Mouse (Mus musculus): Measurements from ENCODE around the gene Zc3h10. TPM values are rescaled to one million over a fixed set of nuclear protein-coding genes. Genes with fewer than 3 reads are reported as not detected.

Gene Zc3h10
- polyA plus RNA-seq, 1 experiment from 2014 or later: 15.3 TPM

DNA sequence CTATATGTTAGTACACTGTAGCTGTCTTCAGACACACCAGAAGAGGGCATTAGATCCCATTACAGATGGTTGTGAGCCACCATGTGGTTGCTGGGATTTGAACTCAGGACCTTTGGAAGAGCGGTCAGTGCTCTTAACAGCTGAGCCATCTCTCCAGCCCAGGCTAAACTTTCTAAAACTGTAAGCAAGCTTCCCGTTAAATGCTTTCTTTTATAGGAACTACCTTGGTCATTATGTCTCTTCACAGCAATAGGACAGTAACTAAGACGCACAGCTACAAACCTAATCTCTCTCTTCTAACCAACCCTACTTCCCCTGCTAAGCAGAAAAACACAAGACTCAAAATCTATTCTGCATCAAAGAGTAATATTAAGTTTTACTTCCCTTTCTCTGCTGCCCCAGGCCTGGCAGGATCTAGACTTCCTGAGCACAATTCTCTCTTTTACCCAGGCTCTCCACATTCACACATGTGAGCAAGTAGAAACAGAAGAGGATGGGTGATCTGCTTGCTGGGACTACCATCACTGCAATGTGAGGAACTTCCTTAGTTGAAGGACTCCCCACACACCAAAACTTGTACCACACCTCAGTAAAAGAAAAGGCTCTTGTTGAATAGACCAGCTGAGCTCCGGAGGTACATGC, 11.8 kb downstream of the Zc3h10 start:
- H3K9ac ChIP-seq (replicated peaks; ENCODE audit: low read depth): no peak overlapping the region
- no peak overlapping the region for H3K4me3 ChIP-seq (ENCODE audit: low read depth, low read length)
- WGBS: 74% methylated on average over 4 of the region's 4 CpGs
- H3K27ac ChIP-seq (ENCODE audit: low read length): peak overlapping the region; percentile 49; the same call in 1 of the 2 replicates
- no peak; the same call in 1 of the 2 replicates for ATAC-seq
- no peaks in the 10 kb centered on the region for H3K4me1 ChIP-seq (ENCODE audit: insufficient read depth, low read depth, low read length)
- no peaks in the 10 kb centered on the region for H3K36me3 ChIP-seq (ENCODE audit: insufficient read depth, low read length)
- no peak for DNase-seq (ENCODE audit: low spot score)
- no peaks in the 10 kb centered on the region for H3K9me3 ChIP-seq (ENCODE audit: low read length)
- H3K27me3 ChIP-seq (replicated peaks; ENCODE audit: insufficient read depth, low read length): no peaks in the 10 kb centered on the region
- peak overlapping the region; percentile 29 for H3K4me2 ChIP-seq (replicated peaks; ENCODE audit: low read depth, low read length)
- TF ChIP-seq EP300 (IDR thresholded peaks at IDR 0.05) (no peak), CTCF (IDR thresholded peaks at IDR 0.05) (no peak)

DNA sequence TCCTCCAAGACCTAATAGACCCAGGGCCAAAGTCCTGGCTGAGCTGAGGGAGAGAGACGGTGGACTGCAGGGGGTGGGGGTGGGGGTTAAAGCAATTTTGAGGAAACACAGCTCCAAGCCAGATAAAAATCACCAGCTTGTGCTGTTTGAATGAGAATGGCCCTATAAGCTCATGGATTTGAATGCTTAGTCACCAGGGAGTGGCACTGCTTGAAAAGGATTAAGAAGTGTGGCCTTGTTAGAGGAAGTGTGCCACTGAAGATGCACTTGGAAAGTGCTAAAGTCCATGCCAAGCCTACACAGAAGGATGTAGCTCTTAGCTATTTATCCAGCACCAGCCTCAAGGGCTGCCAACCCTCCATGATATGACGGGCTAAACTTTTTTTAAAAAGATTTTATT, 12.4 kb downstream of the Zc3h10 start:
- DNase-seq (ENCODE audit: low spot score) (no peak), ATAC-seq (no peak)
- 77% methylated on average over 2 of the region's 2 CpGs for WGBS
- no peaks in the 10 kb centered on the region for H3K4me1 ChIP-seq (ENCODE audit: insufficient read depth, low read depth, low read length)
- H3K27me3 ChIP-seq (replicated peaks; ENCODE audit: insufficient read depth, low read length): no peaks in the 10 kb centered on the region
- no peaks in the 10 kb centered on the region for H3K36me3 ChIP-seq (ENCODE audit: insufficient read depth, low read length)
- H3K27ac ChIP-seq (ENCODE audit: low read length): no peak overlapping the region
- TF ChIP-seq EP300 (IDR thresholded peaks at IDR 0.05): no peak
- no peak for TF ChIP-seq CTCF (IDR thresholded peaks at IDR 0.05)
- H3K4me2 ChIP-seq (replicated peaks; ENCODE audit: low read depth, low read length): no peak overlapping the region
- H3K4me3 ChIP-seq (ENCODE audit: low read depth, low read length): no peak overlapping the region
- H3K9me3 ChIP-seq (ENCODE audit: low read length): no peaks in the 10 kb centered on the region
- no peak overlapping the region for H3K9ac ChIP-seq (replicated peaks; ENCODE audit: low read depth)

DNA sequence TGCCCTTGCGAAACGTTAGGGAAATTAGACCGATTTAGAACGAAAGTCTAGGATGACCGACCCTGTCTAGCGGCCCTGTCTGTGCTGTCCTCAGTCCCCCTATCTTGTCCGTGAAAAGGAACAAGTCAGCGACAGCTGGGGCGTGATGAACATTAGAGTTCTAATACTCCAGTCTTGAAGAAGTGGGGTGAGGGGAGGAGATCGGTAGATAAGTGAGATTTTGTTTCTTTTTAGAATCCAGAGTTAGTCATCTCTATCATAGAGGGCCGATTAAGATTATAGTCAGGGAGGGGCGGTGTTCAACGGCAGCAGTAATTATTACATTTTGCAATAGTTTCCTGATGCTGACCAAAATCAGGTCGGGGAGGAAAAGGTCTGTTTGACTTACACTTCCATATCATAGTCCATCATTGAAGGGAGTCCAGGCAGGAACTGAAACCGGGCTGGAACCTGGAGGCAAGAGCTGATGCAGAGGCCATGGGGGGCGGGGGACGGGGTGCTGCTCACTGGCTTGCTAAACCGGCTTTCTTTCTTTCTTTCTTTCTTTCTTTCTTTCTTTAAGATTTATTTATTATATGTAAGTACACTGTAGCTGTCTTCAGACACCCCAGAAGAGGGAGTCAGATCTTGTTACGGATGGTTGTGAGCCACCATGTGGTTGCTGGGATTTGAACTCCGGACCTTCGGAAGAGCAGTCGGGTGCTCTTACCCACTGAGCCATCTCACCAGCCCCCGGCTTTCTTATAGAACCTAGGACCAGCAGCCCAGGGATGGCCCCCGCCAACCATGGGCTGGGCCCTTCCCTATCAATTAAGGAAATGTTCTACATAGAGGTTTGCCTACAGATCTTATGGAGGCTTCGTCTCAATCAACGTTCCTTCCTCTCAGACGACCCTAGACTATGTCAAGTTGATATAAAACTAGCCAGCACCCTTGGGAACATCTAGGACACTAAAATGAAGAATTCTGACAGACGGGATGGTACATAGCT, 20.9 kb downstream of the Zc3h10 start:
- Histone ChIP-seq H3K27me3 (replicated peaks; ENCODE audit: insufficient read depth, low read length) (no peaks in the 10 kb centered on the region), H3K36me3 (ENCODE audit: insufficient read depth, low read length) (no peaks in the 10 kb centered on the region), H3K4me2 (replicated peaks; ENCODE audit: low read depth, low read length) (peak overlapping the region; percentile 92), H3K4me1 (ENCODE audit: insufficient read depth, low read depth, low read length) (peaks cover 6% of the 10 kb centered on the region; the same call in 1 of the 2 replicates), H3K9me3 (ENCODE audit: low read length) (no peaks in the 10 kb centered on the region), H3K9ac (replicated peaks; ENCODE audit: low read depth) (peak overlapping the region; percentile 12; the same call in 1 of the 2 replicates), H3K27ac (ENCODE audit: low read length) (peak overlapping the region; percentile 70), H3K4me3 (ENCODE audit: low read depth, low read length) (peak overlapping the region; percentile 85)
- no peak for TF ChIP-seq EP300 (IDR thresholded peaks at IDR 0.05)
- TF ChIP-seq CTCF (IDR thresholded peaks at IDR 0.05): no peak
- WGBS: 29% methylated on average over 28 of the region's 28 CpGs
- DNase-seq (ENCODE audit: low spot score): peak; percentile 67
- ATAC-seq: 0 out of 2 replicates have a peak, but pooled peaks have one; percentile 13

DNA sequence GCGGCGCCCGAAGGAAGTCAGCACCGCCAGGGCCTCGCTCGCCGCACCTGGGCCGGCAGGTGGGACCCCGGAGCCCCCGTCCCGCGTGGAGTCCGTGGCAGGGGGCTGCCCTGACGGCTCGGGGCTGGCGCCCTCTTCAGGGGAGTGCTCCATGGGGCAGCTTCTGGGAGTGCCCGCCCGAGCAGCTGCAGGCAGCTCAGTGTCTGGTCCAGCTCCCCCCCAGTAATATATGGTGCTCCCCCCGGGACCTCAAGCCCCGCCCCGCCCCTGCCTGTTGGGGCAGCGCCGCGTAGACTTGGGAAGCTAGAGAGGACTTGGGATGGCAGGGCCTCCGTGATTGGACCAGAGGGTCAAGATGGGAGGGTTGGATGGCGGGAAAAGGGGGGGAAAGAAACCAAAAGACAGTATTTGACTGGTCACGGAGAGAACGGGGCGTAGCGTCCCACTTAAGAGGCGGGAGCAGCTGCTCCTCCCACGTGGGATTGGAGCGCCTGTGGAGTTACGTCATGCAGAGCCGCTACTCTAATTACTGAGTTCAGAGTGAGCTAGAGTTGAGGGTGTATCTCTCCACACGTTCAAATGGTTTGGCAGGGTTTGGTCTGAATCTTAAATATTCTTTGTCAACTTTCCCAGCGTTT, 21.8 kb downstream of the Zc3h10 start, which contains the start of gene Esyt1:
Gene Esyt1 (minus strand): TSS at position 201 of the 638 bp plus-strand sequence.
- peaks cover 6% of the 10 kb centered on the region; the same call in 1 of the 2 replicates for H3K4me1 ChIP-seq (ENCODE audit: insufficient read depth, low read depth, low read length)
- H3K27ac ChIP-seq (ENCODE audit: low read length): peak within 1 kb of the TSS; percentile 93
- peak within 1 kb of the TSS; percentile 79 for H3K9ac ChIP-seq (replicated peaks; ENCODE audit: low read depth)
- no peaks in the 10 kb centered on the region for H3K9me3 ChIP-seq (ENCODE audit: low read length)
- peak; percentile 24; the same call in 1 of the 2 replicates for TF ChIP-seq EP300 (IDR thresholded peaks at IDR 0.05)
- peak; percentile 66 for TF ChIP-seq CTCF (IDR thresholded peaks at IDR 0.05)
- peak; percentile 100 for DNase-seq (ENCODE audit: low spot score)
- peak within 1 kb of the TSS; percentile 92 for H3K4me2 ChIP-seq (replicated peaks; ENCODE audit: low read depth, low read length)
- H3K4me3 ChIP-seq (ENCODE audit: low read depth, low read length): peak within 1 kb of the TSS; percentile 85
- H3K27me3 ChIP-seq (replicated peaks; ENCODE audit: insufficient read depth, low read length): no peaks in the 10 kb centered on the region
- peak; percentile 98 for ATAC-seq
- WGBS: under 1% methylated on average over 31 of the region's 37 CpGs
- no peaks in the 10 kb centered on the region; the same call in 1 of the 2 replicates for H3K36me3 ChIP-seq (ENCODE audit: insufficient read depth, low read length)

DNA sequence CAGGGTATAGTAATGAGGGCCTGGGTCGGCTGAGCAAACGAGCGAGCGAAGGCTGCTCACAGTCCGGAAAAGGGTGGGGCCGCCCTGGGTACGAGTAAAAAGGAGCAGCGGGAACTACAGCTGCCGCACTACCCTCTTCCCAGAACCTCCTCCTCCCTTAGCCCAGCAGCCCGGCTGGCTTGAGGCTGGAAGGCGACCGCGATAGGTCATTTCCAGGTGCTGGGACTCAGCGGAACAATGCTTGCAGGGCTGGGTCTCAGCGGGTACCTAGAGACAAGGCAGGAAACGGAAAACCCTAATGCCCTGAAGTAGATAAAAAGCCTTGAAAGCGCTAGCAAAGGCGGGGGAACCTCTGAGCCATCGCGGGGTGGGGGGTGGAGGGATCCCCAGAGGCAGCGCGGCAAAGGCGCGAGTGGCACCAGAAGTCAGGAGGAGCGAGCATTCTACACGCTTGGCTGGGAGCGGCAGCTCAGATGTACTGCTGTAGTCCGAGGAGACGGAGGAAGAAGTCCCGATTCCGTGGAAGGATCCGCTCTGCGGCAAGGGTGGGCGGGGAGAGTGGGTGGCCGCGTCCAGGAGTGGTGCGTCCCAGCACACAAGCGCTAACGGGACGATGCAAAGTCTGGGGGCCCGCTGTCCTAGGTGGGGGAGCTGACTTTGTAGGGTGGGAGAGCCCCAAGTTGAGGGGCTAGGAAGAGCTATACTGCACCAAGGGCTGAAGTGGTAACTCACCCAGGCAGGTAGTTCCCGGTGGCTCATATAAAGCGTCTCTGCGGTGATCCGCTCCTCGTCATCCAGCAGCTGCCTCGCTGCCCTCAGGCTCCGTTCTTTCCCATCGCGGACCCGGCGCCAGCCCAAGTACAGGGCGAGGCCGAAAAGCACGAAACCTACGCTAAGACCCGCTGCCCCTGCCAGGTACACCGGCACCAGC, 22.6 kb downstream of the Zc3h10 start:
- peaks cover 6% of the 10 kb centered on the region; the same call in 1 of the 2 replicates for H3K36me3 ChIP-seq (ENCODE audit: insufficient read depth, low read length)
- DNase-seq (ENCODE audit: low spot score): peak; percentile 77

More for the DNA sequence above, 22.6 kb downstream of the Zc3h10 start:
- peak overlapping the region; percentile 85 for H3K4me3 ChIP-seq (ENCODE audit: low read depth, low read length)
- peak overlapping the region; percentile 93 for H3K27ac ChIP-seq (ENCODE audit: low read length)
- H3K27me3 ChIP-seq (replicated peaks; ENCODE audit: insufficient read depth, low read length): no peaks in the 10 kb centered on the region
- H3K4me2 ChIP-seq (replicated peaks; ENCODE audit: low read depth, low read length): peak overlapping the region; percentile 92
- ATAC-seq: peak; percentile 24
- 2% methylated on average over 58 of the region's 58 CpGs for WGBS
- H3K9ac ChIP-seq (replicated peaks; ENCODE audit: low read depth): peak overlapping the region; percentile 79
- H3K9me3 ChIP-seq (ENCODE audit: low read length): no peaks in the 10 kb centered on the region
- peaks cover 6% of the 10 kb centered on the region; the same call in 1 of the 2 replicates for H3K4me1 ChIP-seq (ENCODE audit: insufficient read depth, low read depth, low read length)
- TF ChIP-seq CTCF (IDR thresholded peaks at IDR 0.05) (no peak), EP300 (IDR thresholded peaks at IDR 0.05) (no peak)

All from lung, postnatal 0 days (tissue).